Mouse (Mus musculus) midbrain, postnatal 0 days (tissue): Measurements from ENCODE around the gene Arhgef3. TPM values are rescaled to one million over a fixed set of nuclear protein-coding genes. Genes with fewer than 3 reads are reported as not detected.

ENCODE experiments used
- ATAC-seq: fragments of 200-750 bp; cut with Nextera tagmentation; 2 replicates; pipeline ENCODE4 v1.8.0; 2017; ENCODE audit warnings: moderate number of reproducible peaks, mild to moderate bottlenecking, moderate TSS enrichment, moderate library complexity; ENCODE audit not compliant: low FRiP score
- DNase-seq: peaks from one replicate; pipeline ENCODE4 v3.0.0-alpha.2; 2015; ENCODE audit warnings: low spot score
- H3K27ac ChIP-seq: fragments of 300-500 bp; sonication (generic); 2 replicates; pipeline ENCODE4 v1.5.1; 2014; ENCODE audit warnings: low read depth, mild to moderate bottlenecking, low read length, mixed read lengths
- H3K27me3 ChIP-seq: fragments of 300-500 bp; sonication (generic); 2 replicates; pipeline ENCODE4 v1.6.1; 2014; ENCODE audit warnings: low read length, control low read depth, mixed read lengths; ENCODE audit not compliant: insufficient read depth
- H3K36me3 ChIP-seq: fragments of 300-500 bp; sonication (generic); 2 replicates; pipeline ENCODE4 v1.6.1; 2014; ENCODE audit warnings: low read length, control low read depth, mixed read lengths; ENCODE audit not compliant: insufficient read depth
- H3K4me1 ChIP-seq: fragments of 300-500 bp; sonication (generic); 2 replicates; pipeline ENCODE4 v1.6.1; 2014; ENCODE audit warnings: mild to moderate bottlenecking, control low read depth, antibody characterized with exemption, low read length, mixed read lengths; ENCODE audit not compliant: insufficient read depth
- H3K4me2 ChIP-seq: fragments of 300-500 bp; sonication (generic); 2 replicates; pipeline ENCODE4 v1.6.1; 2014; ENCODE audit warnings: low read depth, mild to moderate bottlenecking, low read length, mixed read lengths; ENCODE audit not compliant: poor library complexity, severe bottlenecking
- H3K4me3 ChIP-seq: fragments of 300-500 bp; sonication (generic); 2 replicates; pipeline ENCODE4 v1.5.1; 2014; ENCODE audit warnings: low read depth, mild to moderate bottlenecking, low read length, moderate library complexity
- H3K9ac ChIP-seq: fragments of 300-500 bp; sonication (generic); replicated peaks from 2 replicates; pipeline ENCODE4 v1.6.1; 2014; ENCODE audit warnings: mild to moderate bottlenecking, low read length, moderate library complexity, mixed read lengths; ENCODE audit not compliant: poor library complexity, severe bottlenecking
- H3K9me3 ChIP-seq: fragments of 300-500 bp; sonication (generic); 2 replicates; pipeline ENCODE4 v1.6.1; 2016; ENCODE audit warnings: low read length, control low read depth
- CTCF ChIP-seq: IDR thresholded peaks from 2 replicates; pipeline ENCODE4 v1.5.1; 2016; ENCODE audit warnings: antibody characterized with exemption, mild to moderate bottlenecking
- WGBS: fragments of 180-500 bp; shearing (Covaris S2); extraction: QIAGEN DNeasy Blood & Tissue Kit; methylation state at CpG from one replicate; pipeline ENCODE4 v1.1.7; 2014; 5-methylcytosine and 5-hydroxymethylcytosine counted together
- polyA plus RNA-seq: library from polyadenylated mRNA; unstranded; fragments of >200 nt; fragmentation: Nextera tagmentation; extraction: Ambion mirVana; gene quantifications from 2 replicates; pipeline ENCODE4 v1.2.1, GENCODE M21; 2015
- total RNA-seq: library from RNA; depleted of rRNA; stranded (reverse); fragments of >200 nt; gene quantifications from 2 replicates; pipeline ENCODE4 v1.2.3, GENCODE M21; 2014

The Arhgef3 gene
- total and polyA plus RNA-seq, 2 experiments from 2014 or later, result 13.3 to 17.0 TPM

- Histone ChIP-seq H3K27ac (no peak overlapping the region), H3K4me1 (no peaks in the 10 kb centered on the region), H3K9me3 (no peaks in the 10 kb centered on the region), H3K36me3 (no peaks in the 10 kb centered on the region), H3K27me3 (no peaks in the 10 kb centered on the region), H3K4me2 (no peak overlapping the region), H3K4me3 (no peak overlapping the region), H3K9ac (no peak overlapping the region)
- DNase-seq (no peak), ATAC-seq (no peak)
- WGBS, result 75% methylated on average over 5 of the region's 5 CpGs
- no peak for TF ChIP-seq CTCF
These were observed 174.4 kb downstream of the Arhgef3 start for GRCm38 (mm10) chr14:27289053-27289452.

- Histone ChIP-seq H3K4me3 (no peak overlapping the region), H3K4me1 (no peaks in the 10 kb centered on the region), H3K4me2 (no peak overlapping the region), H3K9me3 (no peaks in the 10 kb centered on the region), H3K9ac (no peak overlapping the region), H3K27ac (no peak overlapping the region), H3K27me3 (no peaks in the 10 kb centered on the region), H3K36me3 (no peaks in the 10 kb centered on the region)
- no peak for DNase-seq
- no peak for ATAC-seq
- no peak for TF ChIP-seq CTCF
- WGBS, result 85% methylated on average over 6 of the region's 6 CpGs
These were observed 177.4 kb downstream of the Arhgef3 start for GRCm38 (mm10) chr14:27292101-27292500.

GRCm38 (mm10) chr14:27295821-27296220 lies 181.1 kb downstream of the Arhgef3 start:
- Histone ChIP-seq H3K36me3 (no peaks in the 10 kb centered on the region), H3K4me2 (no peak overlapping the region), H3K4me1 (no peaks in the 10 kb centered on the region), H3K4me3 (no peak overlapping the region), H3K27ac (no peak overlapping the region), H3K27me3 (no peaks in the 10 kb centered on the region), H3K9me3 (no peaks in the 10 kb centered on the region), H3K9ac (no peak overlapping the region)
- no peak for TF ChIP-seq CTCF
- ATAC-seq (no peak), DNase-seq (no peak)
- WGBS, result 84% methylated on average over 7 of the region's 7 CpGs

- Histone ChIP-seq H3K4me1 (no peaks in the 10 kb centered on the region), H3K4me3 (no peak overlapping the region), H3K27ac (no peak overlapping the region), H3K36me3 (no peaks in the 10 kb centered on the region), H3K4me2 (no peak overlapping the region), H3K27me3 (no peaks in the 10 kb centered on the region), H3K9ac (no peak overlapping the region), H3K9me3 (no peaks in the 10 kb centered on the region)
- no peak for ATAC-seq
- 87% methylated on average over 5 of the region's 5 CpGs for WGBS
- TF ChIP-seq CTCF, result no peak
- no peak for DNase-seq
These were observed 182.3 kb downstream of the Arhgef3 start for GRCm38 (mm10) chr14:27296987-27297386.

GRCm38 (mm10) chr14:27298875-27299274 lies 184.2 kb downstream of the Arhgef3 start:
- no peaks in the 10 kb centered on the region for H3K9me3 ChIP-seq
- H3K27ac ChIP-seq, result no peak overlapping the region
- no peak for ATAC-seq
- no peaks in the 10 kb centered on the region for H3K27me3 ChIP-seq
- no peaks in the 10 kb centered on the region for H3K4me1 ChIP-seq
- H3K36me3 ChIP-seq, result no peaks in the 10 kb centered on the region
- no peak overlapping the region for H3K9ac ChIP-seq
- TF ChIP-seq CTCF, result no peak
- WGBS, result 83% methylated on average over 2 of the region's 2 CpGs
- H3K4me3 ChIP-seq, result no peak overlapping the region
- DNase-seq, result no peak
- H3K4me2 ChIP-seq, result no peak overlapping the region

- TF ChIP-seq CTCF, result no peak
- Histone ChIP-seq H3K27me3 (no peaks in the 10 kb centered on the region), H3K27ac (no peak overlapping the region), H3K4me3 (no peak overlapping the region), H3K36me3 (no peaks in the 10 kb centered on the region), H3K4me1 (no peaks in the 10 kb centered on the region), H3K9ac (no peak overlapping the region), H3K9me3 (no peaks in the 10 kb centered on the region), H3K4me2 (no peak overlapping the region)
- DNase-seq (no peak), ATAC-seq (no peak)
- 82% methylated on average over 4 of the region's 4 CpGs for WGBS
These were observed 185.0 kb downstream of the Arhgef3 start for GRCm38 (mm10) chr14:27299705-27300104.
